Comparison of ENCODE assay signal across 7 mouse cellular contexts in genomic region chr2:155818596-155819391, GRCm38 (mm10). TPM values are rescaled to one million over a fixed set of nuclear protein-coding genes. Genes with fewer than 3 reads are reported as not detected.
DNase-seq lines count a peak whose midpoint lies in the region; ATAC-seq lines count a peak whose summit lies in the region.

No protein-coding gene starts in this region.

- DNase-seq in adrenal gland, adult 18-20 months (ENCODE audit: low spot score in 2 of 2) = peak; percentile 93 to 96
- DNase-seq in embryo, embryonic 11 days = peak; percentile 95
- peak; percentile 93 to 97 for DNase-seq in gastrocnemius, postnatal 36 days
- peak; percentile 93 to 96 for DNase-seq in left cerebral cortex, postnatal 25 days (ENCODE audit: low spot score in 2 of 2)
- DNase-seq in midbrain, embryonic 10.5 days (ENCODE audit: low spot score) = peak; percentile 90
- peak; percentile 85 for DNase-seq in right cerebral cortex, postnatal 4 days

- ATAC-seq in intestine, embryonic 15.5 days = peak; percentile 96

- intact Hi-C loops in gastrocnemius, postnatal 36 days (cut with DNase I) = loop anchor here (10.0 kb wide), 1 partner anchor 124 kb away; the partner anchor contains the start of gene Trpc4ap
- intact Hi-C loops in left cerebral cortex, postnatal 25 days (cut with DNase I) = no loop called here

- no peaks in the 10 kb centered on the region for H3K9me3 ChIP-seq in intestine, embryonic 15.5 days
- no peaks in the 10 kb centered on the region for H3K9me3 ChIP-seq in midbrain, embryonic 10.5 days (replicated peaks)

- peaks cover 19% of the 10 kb centered on the region for H3K4me1 ChIP-seq in intestine, embryonic 15.5 days (replicated peaks)
- peaks cover 22% of the 10 kb centered on the region for H3K4me1 ChIP-seq in midbrain, embryonic 10.5 days

- H3K36me3 ChIP-seq in intestine, embryonic 15.5 days = peaks cover 17% of the 10 kb centered on the region
- H3K36me3 ChIP-seq in midbrain, embryonic 10.5 days = peaks cover 47% of the 10 kb centered on the region

- H3K4me3 ChIP-seq in intestine, embryonic 15.5 days (replicated peaks) = peak overlapping the region; percentile 68
- H3K4me3 ChIP-seq in midbrain, embryonic 10.5 days = peak overlapping the region; percentile 68

- H3K4me2 ChIP-seq in intestine, embryonic 15.5 days (replicated peaks) = peak overlapping the region; percentile 83

- H3K9ac ChIP-seq in intestine, embryonic 15.5 days = peak overlapping the region; percentile 77

- H3K27ac ChIP-seq in intestine, embryonic 15.5 days = peak overlapping the region; percentile 80
- peak overlapping the region; percentile 83 for H3K27ac ChIP-seq in midbrain, embryonic 10.5 days (replicated peaks)

- no peaks in the 10 kb centered on the region for H3K27me3 ChIP-seq in intestine, embryonic 15.5 days (replicated peaks)
- H3K27me3 ChIP-seq in midbrain, embryonic 10.5 days (ENCODE audit: low read depth, poor library complexity, severe bottlenecking) = 0 out of 2 replicates have a peak, but pooled peaks cover 6% of the 10 kb centered on the region

- WGBS in intestine, embryonic 15.5 days = 2% methylated on average over 37 of the region's 37 CpGs
- WGBS in midbrain, embryonic 10.5 days = 4% methylated on average over 37 of the region's 37 CpGs

RNA-seq across cellular contexts. Expression of gene BC029722, which starts 0.4 kb away (rescaled TPM):
- total RNA-seq in adrenal gland, adult 18-20 months (2021) = 100 to 1,000 TPM; 171 to 240 TPM
- 10 to 100 TPM; 22.3 to 23.2 TPM for total RNA-seq in gastrocnemius, postnatal 36 days (2021)
- 22.0 and 24.1 TPM in 2 replicates for polyA plus RNA-seq in intestine, embryonic 15.5 days (2015; fragmentation: Nextera tagmentation; extraction: Ambion mirVana)
- 10 to 100 TPM; 58.7 to 62.3 TPM for total RNA-seq in left cerebral cortex, postnatal 25 days (2021)
- 6.8 and 10.5 TPM in 2 replicates for polyA plus RNA-seq in midbrain, embryonic 10.5 days (2016; fragmentation: Nextera tagmentation; extraction: Ambion mirVana)

RNA-seq across cellular contexts. Expression of gene Eif6, which starts 7.9 kb away (rescaled TPM):
- total RNA-seq in adrenal gland, adult 18-20 months (2021) = 100 to 1,000 TPM; 131 to 138 TPM
- total RNA-seq in gastrocnemius, postnatal 36 days (2021) = 10 to 100 TPM; 36.1 to 45.9 TPM
- polyA plus RNA-seq in intestine, embryonic 15.5 days (2015; fragmentation: Nextera tagmentation; extraction: Ambion mirVana) = 263 and 265 TPM in 2 replicates
- 10 to 100 TPM; 57.5 to 71.9 TPM for total RNA-seq in left cerebral cortex, postnatal 25 days (2021)
- polyA plus RNA-seq in midbrain, embryonic 10.5 days (2016; fragmentation: Nextera tagmentation; extraction: Ambion mirVana) = 227 and 257 TPM in 2 replicates

RNA-seq across cellular contexts. Expression of gene Fam83c, which starts 15.9 kb away (rescaled TPM):
- not detected for total RNA-seq in adrenal gland, adult 18-20 months (2021)
- not detected for total RNA-seq in gastrocnemius, postnatal 36 days (2021)
- polyA plus RNA-seq in intestine, embryonic 15.5 days (2015; fragmentation: Nextera tagmentation; extraction: Ambion mirVana) = 0.30 and 0.53 TPM in 2 replicates
- not detected for total RNA-seq in left cerebral cortex, postnatal 25 days (2021)
- polyA plus RNA-seq in midbrain, embryonic 10.5 days (2016; fragmentation: Nextera tagmentation; extraction: Ambion mirVana) = 0.16 and 0.50 TPM in 2 replicates

RNA-seq across cellular contexts. Expression of gene Mmp24, which starts 43.7 kb away (rescaled TPM):
- total RNA-seq in adrenal gland, adult 18-20 months (2021) = 1 to 10 TPM; 1.2 to 2.3 TPM
- total RNA-seq in gastrocnemius, postnatal 36 days (2021) = not detected
- 0.24 and 0.37 TPM in 2 replicates for polyA plus RNA-seq in intestine, embryonic 15.5 days (2015; fragmentation: Nextera tagmentation; extraction: Ambion mirVana)
- 10 to 100 TPM; 37.2 to 38.8 TPM for total RNA-seq in left cerebral cortex, postnatal 25 days (2021)
- 0.49 and 1.5 TPM in 2 replicates for polyA plus RNA-seq in midbrain, embryonic 10.5 days (2016; fragmentation: Nextera tagmentation; extraction: Ambion mirVana)

Comparison
In these comparisons a context has a peak if more than half of its experiments do, and no peak if none do; other contexts are left out.
1. Peak in every context shown above with its lines: DNase-seq, ATAC-seq, H3K4me3 ChIP-seq and H3K27ac ChIP-seq.